Mouse (Mus musculus) retina, embryonic 14.5 days (tissue): ENCODE measurements around the gene Cacna2d1.

Experiments used
- DNase-seq: peaks from one replicate; pipeline ENCODE4 v3.0.0-alpha.2; 2015; ENCODE audit warnings: low spot score

Cacna2d1 gene

GRCm38 (mm10) chr5:15983354-15983753 lies 48.9 kb downstream of the Cacna2d1 start:
- DNase-seq: no peak

GRCm38 (mm10) chr5:15985228-15985858 lies 50.9 kb downstream of the Cacna2d1 start:
- peak; percentile 29 for DNase-seq

- peak; percentile 73 for DNase-seq
These were observed 51.4 kb downstream of the Cacna2d1 start for GRCm38 (mm10) chr5:15985901-15986300.

GRCm38 (mm10) chr5:15991428-15992139 lies 57.1 kb downstream of the Cacna2d1 start:
- peak; percentile 47 for DNase-seq

- DNase-seq: peak; percentile 84
These were observed 58.9 kb downstream of the Cacna2d1 start for GRCm38 (mm10) chr5:15993252-15993944.

GRCm38 (mm10) chr5:15997190-15997589 lies 62.7 kb downstream of the Cacna2d1 start:
- no peak for DNase-seq

- no peak for DNase-seq
These were observed 63.3 kb downstream of the Cacna2d1 start for GRCm38 (mm10) chr5:15997769-15998168.

- no peak for DNase-seq
These were observed 66.4 kb downstream of the Cacna2d1 start for GRCm38 (mm10) chr5:16000917-16001316.

GRCm38 (mm10) chr5:16002431-16003063 lies 68.1 kb downstream of the Cacna2d1 start:
- peak; percentile 45 for DNase-seq

GRCm38 (mm10) chr5:16004305-16004704 lies 69.8 kb downstream of the Cacna2d1 start:
- no peak for DNase-seq

- no peak for DNase-seq
These were observed 72.5 kb downstream of the Cacna2d1 start for GRCm38 (mm10) chr5:16006964-16007363.

- DNase-seq: no peak
These were observed 79.2 kb downstream of the Cacna2d1 start for GRCm38 (mm10) chr5:16013649-16014048.

- DNase-seq: no peak
These were observed 79.9 kb downstream of the Cacna2d1 start for GRCm38 (mm10) chr5:16014392-16014791.

GRCm38 (mm10) chr5:16024626-16025417 lies 90.3 kb downstream of the Cacna2d1 start:
- DNase-seq: peak; percentile 81

- DNase-seq: no peak
These were observed 94.4 kb downstream of the Cacna2d1 start for GRCm38 (mm10) chr5:16028881-16029280.

GRCm38 (mm10) chr5:16029481-16029880 lies 95.0 kb downstream of the Cacna2d1 start:
- peak; percentile 19 for DNase-seq

- no peak for DNase-seq
These were observed 99.1 kb downstream of the Cacna2d1 start for GRCm38 (mm10) chr5:16033569-16033968.

- no peak for DNase-seq
These were observed 100.8 kb downstream of the Cacna2d1 start for GRCm38 (mm10) chr5:16035259-16035658.

- DNase-seq: no peak
These were observed 110.8 kb downstream of the Cacna2d1 start for GRCm38 (mm10) chr5:16045147-16045878.

- DNase-seq: no peak
These were observed 113.1 kb downstream of the Cacna2d1 start for GRCm38 (mm10) chr5:16047452-16048191.
